In the genomic region with DNA sequence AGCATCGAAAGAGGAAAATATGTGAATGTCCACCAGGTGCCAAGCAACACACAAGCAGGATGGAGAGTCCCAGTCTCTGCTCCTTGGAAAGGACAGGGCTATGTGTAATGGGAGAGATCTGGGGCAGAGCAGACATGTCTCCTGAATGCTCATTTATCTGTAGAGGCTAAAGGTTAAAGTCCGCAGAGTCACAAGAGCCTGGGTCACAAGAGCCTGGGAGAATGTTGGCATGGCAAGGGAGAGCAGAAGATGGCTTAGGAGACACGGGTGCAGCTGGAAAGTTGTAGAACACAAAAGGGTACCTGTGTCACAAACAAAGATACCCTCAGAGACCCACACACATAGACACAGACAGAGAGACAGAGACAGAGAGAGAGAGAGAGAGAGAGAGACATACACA, we compare ENCODE assay signal across 20 mouse cellular contexts. TPM values are rescaled to one million over a fixed set of nuclear protein-coding genes. Genes with fewer than 3 reads are reported as not detected.
DNase-seq lines count a peak whose midpoint lies in the region; ATAC-seq and TF ChIP-seq lines count a peak whose summit lies in the region.
"Had no signal": no experiment of that assay in that cellular context is flagged by ENCODE, and none has a peak within 500 bp of the region (broad histone marks: within the 10 kb centered on the region; RNA-seq: fewer than 3 reads in every experiment).

No protein-coding gene starts in this region.

- TF ChIP-seq CTCF in gastrocnemius, adult 2 months (IDR thresholded peaks at IDR 0.05) = no peak

- WGBS in heart, embryonic 15.5 days = 63% methylated on average over 3 of the region's 3 CpGs
- 72% methylated on average over 3 of the region's 3 CpGs for WGBS in kidney, embryonic 16.5 days

- H3K36me3 ChIP-seq in heart, embryonic 15.5 days = no peaks in the 10 kb centered on the region
- H3K36me3 ChIP-seq in kidney, embryonic 16.5 days (ENCODE audit: insufficient read depth, low read length) = 0 out of 2 replicates have a peak, but pooled peaks cover 2% of the 10 kb centered on the region
- H3K36me3 ChIP-seq: liver, embryonic 15.5 days; neural tube, embryonic 15.5 days had no signal

- no peak overlapping the region for H3K4me3 ChIP-seq in gastrocnemius, adult 2 months
- H3K4me3 ChIP-seq in heart, embryonic 15.5 days = no peak overlapping the region
- H3K4me3 ChIP-seq in kidney, embryonic 16.5 days (ENCODE audit: low read length) = no peak overlapping the region
- H3K4me3 ChIP-seq: embryonic facial prominence, embryonic 10.5 days; limb, embryonic 12.5 days; liver, embryonic 15.5 days; neural tube, embryonic 15.5 days had no signal

- intact Hi-C loops in gastrocnemius, adult 2 months (cut with DNase I) = no loop called here
- intact Hi-C loops in gastrocnemius, postnatal 36 days (cut with DNase I) = no loop called here

- ATAC-seq in heart, embryonic 15.5 days (replicated peaks; ENCODE audit: insufficient number of reproducible peaks, insufficient read depth, low FRiP score, low read depth) = no peak
- no peak for ATAC-seq in kidney, embryonic 16.5 days (ENCODE audit: low FRiP score, low TSS enrichment)
- ATAC-seq: hindbrain, embryonic 16.5 days; midbrain, embryonic 16.5 days; Patski had no signal

- peaks cover 75% of the 10 kb centered on the region for H3K4me1 ChIP-seq in heart, embryonic 15.5 days (replicated peaks)
- peaks cover 29% of the 10 kb centered on the region for H3K4me1 ChIP-seq in kidney, embryonic 16.5 days (ENCODE audit: insufficient read depth, low read length)

- H3K4me2 ChIP-seq in heart, embryonic 15.5 days = no peak overlapping the region
- no peak overlapping the region for H3K4me2 ChIP-seq in kidney, embryonic 16.5 days (replicated peaks; ENCODE audit: low read depth, low read length)
- H3K4me2 ChIP-seq: limb, embryonic 12.5 days; liver, embryonic 15.5 days; neural tube, embryonic 15.5 days had no signal

- no peaks in the 10 kb centered on the region for H3K27me3 ChIP-seq in heart, embryonic 15.5 days
- H3K27me3 ChIP-seq in kidney, embryonic 16.5 days (ENCODE audit: insufficient read depth, low read length) = no peaks in the 10 kb centered on the region
- H3K27me3 ChIP-seq: limb, embryonic 12.5 days; liver, embryonic 15.5 days; neural tube, embryonic 15.5 days; Patski had no signal

- no peak overlapping the region for H3K9ac ChIP-seq in heart, embryonic 15.5 days
- H3K9ac ChIP-seq in kidney, embryonic 16.5 days (replicated peaks; ENCODE audit: low read length) = no peak overlapping the region
- H3K9ac ChIP-seq: limb, embryonic 12.5 days; liver, embryonic 15.5 days; neural tube, embryonic 15.5 days had no signal

- no peak for DNase-seq in gastrocnemius, adult 2 months
- DNase-seq in gastrocnemius, postnatal 36 days = no peak
- DNase-seq in heart, adult 9 months (ENCODE audit: low spot score in 2 of 2) = no peak
- DNase-seq in kidney, adult 9 months = peak; percentile 80
- no peak for DNase-seq in kidney, adult 18-20 months
- DNase-seq in layer of hippocampus, postnatal 10 days (ENCODE audit: low spot score in 2 of 2) = no peak
- DNase-seq: adrenal gland, adult 8-10 months; cerebellum, adult 9-10 months; right cerebral cortex, postnatal 14 days; spleen, adult 18-20 months; thymus, postnatal 36 days had no signal

- peak overlapping the region; percentile 35; the same call in 1 of the 2 replicates for H3K27ac ChIP-seq in gastrocnemius, adult 2 months
- peak overlapping the region; percentile 85 for H3K27ac ChIP-seq in heart, embryonic 15.5 days
- peak overlapping the region; percentile 19; the same call in 1 of the 2 replicates for H3K27ac ChIP-seq in kidney, embryonic 16.5 days (ENCODE audit: low read length)
- H3K27ac ChIP-seq: embryonic facial prominence, embryonic 10.5 days; limb, embryonic 12.5 days; neural tube, embryonic 15.5 days had no signal

- H3K9me3 ChIP-seq in heart, embryonic 15.5 days (replicated peaks) = no peaks in the 10 kb centered on the region
- H3K9me3 ChIP-seq in kidney, embryonic 16.5 days (ENCODE audit: low read length) = no peaks in the 10 kb centered on the region
- H3K9me3 ChIP-seq: embryonic facial prominence, embryonic 10.5 days; limb, embryonic 12.5 days; liver, embryonic 15.5 days; neural tube, embryonic 15.5 days had no signal

RNA-seq across cellular contexts. Expression of a gene that starts 17.9 kb away (rescaled TPM):
- total RNA-seq in gastrocnemius, adult 2 months (2021) = 10 to 100 TPM; 21.8 to 41.9 TPM
- 10 to 100 TPM; 34.7 to 39.3 TPM for total RNA-seq in gastrocnemius, postnatal 36 days (2021)
- 134 and 142 TPM in 2 replicates for polyA plus RNA-seq in heart, embryonic 15.5 days (2015; fragmentation: Nextera tagmentation; extraction: Ambion mirVana)
- 140 and 147 TPM in 2 replicates for polyA plus RNA-seq in kidney, embryonic 16.5 days (2015; fragmentation: Nextera tagmentation; extraction: Ambion mirVana)
- 10 to 100 TPM; 79.8 to 84.6 TPM for total RNA-seq in layer of hippocampus, postnatal 10 days (2021)

Comparison
In these comparisons a context has a peak if more than half of its experiments do, and no peak if none do; other contexts are left out.
1. H3K27ac ChIP-seq: peak in every context shown above with its lines; median percentile 85 in heart, embryonic 15.5 days; 35 in gastrocnemius, adult 2 months; 19 in kidney, embryonic 16.5 days.